Mouse (Mus musculus): ENCODE results near the gene Pdgfb. TPM values are rescaled to one million over a fixed set of nuclear protein-coding genes. Genes with fewer than 3 reads are reported as not detected.

Pdgfb gene
- polyA plus RNA-seq, 1 experiment from 2014 or later = 10.0 TPM

DNA sequence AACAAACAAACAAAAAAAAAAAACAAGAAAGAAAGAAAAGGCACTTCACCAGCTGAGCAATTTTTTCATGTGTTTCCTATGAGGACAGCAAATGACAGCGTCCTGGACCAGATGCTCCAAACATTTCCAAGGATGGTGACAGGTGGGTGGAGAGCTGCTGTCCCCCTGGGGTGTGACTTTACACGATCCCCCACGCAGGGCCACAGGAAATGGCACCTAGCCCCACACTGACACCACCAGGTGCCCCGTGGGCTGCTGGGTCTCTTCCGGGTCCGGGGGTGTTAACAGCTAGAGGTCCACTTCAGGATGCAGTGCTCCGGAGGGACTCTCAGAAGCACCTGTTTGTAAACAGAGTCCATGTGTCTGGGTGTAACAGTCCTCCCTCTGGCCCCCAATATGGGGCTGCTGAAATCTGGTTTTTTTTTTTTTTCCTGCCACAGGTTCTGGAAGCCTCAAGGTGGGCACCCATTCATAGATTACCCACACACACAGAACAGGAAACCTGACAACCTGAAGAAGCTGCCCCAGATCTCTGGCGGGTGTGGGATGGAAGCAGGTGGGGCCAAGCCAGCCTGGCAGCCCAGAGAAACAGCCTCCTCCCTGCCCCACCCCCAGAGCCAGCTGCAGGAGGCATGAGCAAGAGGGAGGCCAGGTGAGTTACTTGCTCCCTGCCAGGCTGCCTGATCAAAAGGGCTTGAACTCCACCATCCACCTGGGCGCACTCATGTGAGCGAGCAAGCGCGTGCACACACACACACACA is 5.2 kb downstream of the Pdgfb start:
- Histone ChIP-seq H3K79me2 (ENCODE audit: inconsistent target) (peaks cover 76% of the 10 kb centered on the region), H3K4me3 (ENCODE audit: inconsistent target) (no peak overlapping the region), H3K27ac (no peak overlapping the region), H3K36me3 (ENCODE audit: inconsistent target) (no peaks in the 10 kb centered on the region)
- 54% methylated on average over 8 of the region's 12 CpGs for WGBS (ENCODE audit: missing documents)

DNA sequence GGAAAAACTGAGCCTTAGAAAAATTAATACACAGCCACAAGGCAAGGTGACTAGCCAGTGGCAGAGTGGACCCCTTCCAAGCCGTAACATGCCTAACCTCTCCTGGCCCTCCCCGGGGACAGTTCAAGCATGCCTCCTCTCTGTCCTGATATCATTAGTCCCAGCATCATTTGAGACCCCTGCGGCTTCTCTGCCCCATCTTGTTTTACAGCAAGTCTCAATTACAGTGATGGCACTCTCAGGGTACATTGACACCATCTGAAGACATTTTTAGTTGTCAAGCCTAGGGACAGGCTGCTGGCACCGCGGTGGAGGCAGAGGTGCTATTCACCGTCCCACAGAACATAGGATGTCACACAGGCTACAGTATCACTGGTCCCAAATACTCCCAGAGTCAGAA is 6.3 kb downstream of the Pdgfb start:
- 96% methylated on average over 6 of the region's 6 CpGs for WGBS (ENCODE audit: missing documents)
- no peak overlapping the region for H3K27ac ChIP-seq
- no peak overlapping the region for H3K4me3 ChIP-seq (ENCODE audit: inconsistent target)
- H3K36me3 ChIP-seq (ENCODE audit: inconsistent target) = peaks cover under 1% of the 10 kb centered on the region; the same call in 1 of the 2 replicates
- peaks cover 74% of the 10 kb centered on the region for H3K79me2 ChIP-seq (ENCODE audit: inconsistent target)

DNA sequence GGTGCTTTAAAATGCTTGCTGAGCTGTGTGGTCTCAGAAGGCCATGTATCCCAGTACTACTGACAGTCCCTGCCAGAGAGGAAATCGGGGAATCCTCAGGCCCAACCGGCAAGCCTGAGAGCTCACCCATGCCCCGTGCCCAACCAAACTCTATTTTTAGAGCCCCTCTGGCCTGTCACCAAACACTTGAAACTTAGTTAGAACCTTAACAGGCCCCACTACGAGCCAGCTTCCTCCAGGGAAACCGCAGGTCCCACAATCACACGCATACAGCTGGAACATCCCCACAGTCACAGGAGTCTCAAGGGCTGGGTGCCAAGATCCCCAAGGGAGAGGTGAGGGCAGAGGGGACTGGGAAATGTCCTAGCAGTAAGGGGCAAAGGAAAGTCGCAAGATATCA is 8.6 kb downstream of the Pdgfb start:
- Histone ChIP-seq H3K79me2 (ENCODE audit: inconsistent target) (peaks cover 58% of the 10 kb centered on the region), H3K4me3 (ENCODE audit: inconsistent target) (no peak overlapping the region), H3K36me3 (ENCODE audit: inconsistent target) (peaks cover 3% of the 10 kb centered on the region; the same call in 1 of the 2 replicates), H3K27ac (no peak overlapping the region)
- WGBS (ENCODE audit: missing documents) = 9% methylated on average over 7 of the region's 7 CpGs

DNA sequence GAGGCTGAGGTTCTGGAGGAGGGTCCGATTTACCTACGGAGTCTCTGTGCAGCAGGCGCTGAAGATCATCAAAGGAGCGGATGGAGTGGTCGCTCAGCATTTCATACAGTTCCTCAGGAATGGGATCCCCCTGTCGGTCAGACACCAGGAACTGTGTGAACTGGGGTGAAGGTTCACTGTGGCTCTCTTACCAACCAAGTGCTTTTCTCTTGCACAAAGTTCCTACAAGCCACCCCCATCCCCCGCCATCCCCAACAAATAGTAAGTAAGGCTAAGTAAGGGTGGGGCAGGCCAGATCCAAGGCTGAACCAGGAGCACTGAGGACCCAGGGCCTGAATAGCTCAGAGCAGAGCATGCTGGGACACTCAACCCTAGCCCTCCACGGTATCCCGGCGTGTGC is 9.3 kb downstream of the Pdgfb start:
- 59% methylated on average over 10 of the region's 10 CpGs for WGBS (ENCODE audit: missing documents)
- Histone ChIP-seq H3K4me3 (ENCODE audit: inconsistent target) (no peak overlapping the region), H3K27ac (no peak overlapping the region), H3K36me3 (ENCODE audit: inconsistent target) (peaks cover 9% of the 10 kb centered on the region; the same call in 1 of the 2 replicates), H3K79me2 (ENCODE audit: inconsistent target) (peaks cover 51% of the 10 kb centered on the region)

DNA sequence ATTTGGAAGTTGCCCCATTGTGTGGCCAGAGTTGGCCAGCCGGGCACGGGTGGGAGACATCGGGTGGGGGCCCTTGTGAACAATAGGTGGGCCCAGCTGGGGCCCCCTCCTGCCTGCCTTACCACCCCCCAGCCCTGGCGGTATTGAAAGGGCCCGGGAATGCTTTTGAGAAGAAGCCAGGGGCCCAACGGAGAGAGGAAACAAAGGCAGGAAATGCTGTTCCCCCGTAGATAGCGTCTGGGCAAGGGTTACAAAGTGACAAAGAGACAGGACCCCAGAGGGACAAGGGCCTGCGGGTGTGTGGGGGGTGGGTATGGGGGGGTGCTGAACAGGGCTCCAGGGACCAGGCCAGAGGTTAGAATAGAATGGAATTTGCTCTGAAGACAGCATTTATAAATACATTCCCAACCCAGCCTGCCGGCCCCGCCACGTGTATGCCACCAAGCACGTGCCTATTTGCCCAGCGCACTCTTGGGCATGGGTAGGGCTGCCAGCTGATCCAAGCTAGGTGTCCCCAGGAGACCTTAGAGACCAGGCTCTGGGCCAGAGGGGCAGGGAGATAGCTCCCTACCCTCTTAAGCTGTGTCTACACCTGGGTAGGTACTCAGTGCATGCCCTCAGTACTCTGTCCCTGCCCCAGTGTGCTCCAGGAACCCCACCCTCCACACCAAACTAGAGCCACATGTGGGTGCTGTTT is 10.0 kb downstream of the Pdgfb start:
- H3K27ac ChIP-seq = no peak overlapping the region
- no peak overlapping the region for H3K4me3 ChIP-seq (ENCODE audit: inconsistent target)
- WGBS (ENCODE audit: missing documents) = 28% methylated on average over 14 of the region's 14 CpGs
- H3K36me3 ChIP-seq (ENCODE audit: inconsistent target) = peaks cover 16% of the 10 kb centered on the region
- H3K79me2 ChIP-seq (ENCODE audit: inconsistent target) = peaks cover 45% of the 10 kb centered on the region

DNA sequence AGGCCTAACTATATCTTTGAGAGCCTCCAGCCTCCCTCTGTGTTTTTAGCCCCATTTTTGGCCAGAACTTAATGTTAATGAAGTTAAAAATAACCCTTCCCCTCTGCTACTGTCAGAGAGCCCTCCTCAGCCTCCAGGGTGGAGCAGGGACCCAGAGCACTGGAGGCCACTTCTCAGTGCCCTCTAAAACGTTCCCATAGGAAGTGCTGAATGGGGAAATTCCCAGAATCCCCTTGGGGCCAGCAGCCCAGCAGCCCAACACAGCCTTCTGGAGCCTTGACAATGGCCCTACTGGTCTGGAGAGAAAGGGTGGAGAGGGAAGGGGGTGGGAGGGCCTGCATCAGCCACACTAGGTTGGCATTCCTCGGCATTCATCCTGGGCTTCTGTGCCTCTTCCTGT is 11.2 kb downstream of the Pdgfb start:
- H3K4me3 ChIP-seq (ENCODE audit: inconsistent target) = no peak overlapping the region
- H3K79me2 ChIP-seq (ENCODE audit: inconsistent target) = peaks cover 32% of the 10 kb centered on the region
- H3K36me3 ChIP-seq (ENCODE audit: inconsistent target) = peaks cover 17% of the 10 kb centered on the region
- 75% methylated on average over 2 of the region's 2 CpGs for WGBS (ENCODE audit: missing documents)
- no peak overlapping the region for H3K27ac ChIP-seq

DNA sequence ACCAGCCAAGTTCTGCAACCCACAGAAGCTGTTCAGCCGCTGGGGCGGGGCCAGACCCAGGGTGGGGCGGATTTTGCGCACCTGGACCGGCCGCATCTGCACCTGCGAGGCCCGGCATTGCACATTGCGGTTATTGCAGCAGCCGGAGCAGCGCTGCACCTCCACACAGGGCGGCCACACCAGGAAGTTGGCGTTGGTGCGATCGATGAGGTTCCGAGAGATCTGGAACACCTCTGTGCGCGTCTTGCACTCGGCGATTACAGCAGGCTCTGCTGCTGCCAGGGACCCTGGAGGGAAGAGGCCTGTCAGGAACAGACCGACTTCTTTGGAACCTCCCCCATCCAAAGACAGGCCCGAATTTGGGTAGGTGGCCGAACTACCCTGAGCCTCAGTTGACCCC is 13.2 kb downstream of the Pdgfb start:
- 96% methylated on average over 23 of the region's 23 CpGs for WGBS (ENCODE audit: missing documents)
- no peak overlapping the region for H3K27ac ChIP-seq
- peaks cover 13% of the 10 kb centered on the region; the same call in 1 of the 2 replicates for H3K79me2 ChIP-seq (ENCODE audit: inconsistent target)
- H3K36me3 ChIP-seq (ENCODE audit: inconsistent target) = peaks cover 17% of the 10 kb centered on the region
- no peak overlapping the region for H3K4me3 ChIP-seq (ENCODE audit: inconsistent target)

DNA sequence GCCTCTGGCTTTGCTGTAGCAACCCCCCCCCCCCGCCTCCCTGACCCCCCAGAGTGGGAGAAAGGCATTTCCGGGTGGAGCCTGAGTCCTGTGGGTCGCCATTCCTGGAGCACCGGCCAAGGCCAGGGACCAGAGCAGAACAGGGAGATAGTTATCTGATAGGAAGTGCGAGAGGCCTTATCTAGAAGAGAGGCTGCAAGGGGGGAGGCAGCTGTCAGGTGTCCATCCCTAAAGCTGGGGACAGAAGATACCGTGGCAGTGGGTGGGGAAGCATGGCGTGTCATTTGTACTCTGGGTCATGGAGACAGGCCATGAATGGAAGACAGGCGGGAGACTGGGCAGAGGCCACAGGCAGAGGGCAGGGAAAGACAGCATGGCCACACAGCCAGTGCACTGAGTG is 14.1 kb downstream of the Pdgfb start:
- no peak overlapping the region for H3K4me3 ChIP-seq (ENCODE audit: inconsistent target)
- WGBS (ENCODE audit: missing documents) = 53% methylated on average over 7 of the region's 8 CpGs
- H3K79me2 ChIP-seq (ENCODE audit: inconsistent target) = peaks cover 4% of the 10 kb centered on the region; the same call in 1 of the 2 replicates
- peaks cover 17% of the 10 kb centered on the region for H3K36me3 ChIP-seq (ENCODE audit: inconsistent target)
- H3K27ac ChIP-seq = no peak overlapping the region

DNA sequence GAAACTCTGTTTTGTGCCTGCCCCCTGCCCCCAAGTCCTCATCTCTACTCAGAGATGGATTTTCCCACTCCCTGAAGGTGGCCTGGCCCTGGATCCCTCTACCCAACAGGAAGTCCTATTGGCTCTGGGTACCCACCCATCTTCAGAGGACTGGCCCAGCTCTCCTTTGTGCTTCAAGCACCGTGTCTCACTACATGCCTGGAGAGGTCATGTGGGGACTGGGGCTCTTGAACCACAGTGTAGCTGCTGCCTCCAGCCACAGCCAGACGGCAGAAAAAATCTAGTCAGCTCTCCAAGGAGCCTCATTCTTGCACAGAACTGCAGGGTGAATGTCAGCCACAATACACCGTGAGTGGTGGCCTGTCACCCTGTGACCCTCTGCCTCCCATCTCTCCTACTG is 16.8 kb downstream of the Pdgfb start:
- Histone ChIP-seq H3K79me2 (ENCODE audit: inconsistent target) (no peaks in the 10 kb centered on the region), H3K36me3 (ENCODE audit: inconsistent target) (peaks cover 14% of the 10 kb centered on the region), H3K27ac (no peak overlapping the region), H3K4me3 (ENCODE audit: inconsistent target) (no peak overlapping the region)
- WGBS (ENCODE audit: missing documents) = 81% methylated on average over 3 of the region's 3 CpGs

DNA sequence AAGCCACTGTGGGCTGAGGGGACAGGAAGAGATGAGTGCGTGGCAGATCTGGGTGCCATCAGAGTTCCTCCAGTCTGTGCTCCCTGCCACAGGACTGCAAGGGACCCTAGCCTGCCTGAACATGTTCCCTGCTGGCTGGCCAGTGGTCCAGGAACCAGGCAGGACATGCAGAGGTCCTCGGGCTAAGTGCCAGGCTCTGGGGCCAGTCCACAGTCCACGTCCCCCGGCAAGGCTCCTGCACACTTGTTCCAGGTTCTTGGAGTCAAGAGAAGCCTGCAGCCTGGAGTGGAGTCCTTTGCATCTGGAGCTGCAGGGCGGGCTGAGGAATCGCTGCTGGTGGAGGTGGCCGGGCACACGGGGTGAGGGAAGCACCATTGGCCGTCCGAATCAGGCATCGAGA is 18.0 kb downstream of the Pdgfb start:
- Histone ChIP-seq H3K36me3 (ENCODE audit: inconsistent target) (peaks cover 14% of the 10 kb centered on the region), H3K79me2 (ENCODE audit: inconsistent target) (no peaks in the 10 kb centered on the region), H3K27ac (no peak overlapping the region), H3K4me3 (ENCODE audit: inconsistent target) (no peak overlapping the region)
- WGBS (ENCODE audit: missing documents) = 93% methylated on average over 11 of the region's 11 CpGs

DNA sequence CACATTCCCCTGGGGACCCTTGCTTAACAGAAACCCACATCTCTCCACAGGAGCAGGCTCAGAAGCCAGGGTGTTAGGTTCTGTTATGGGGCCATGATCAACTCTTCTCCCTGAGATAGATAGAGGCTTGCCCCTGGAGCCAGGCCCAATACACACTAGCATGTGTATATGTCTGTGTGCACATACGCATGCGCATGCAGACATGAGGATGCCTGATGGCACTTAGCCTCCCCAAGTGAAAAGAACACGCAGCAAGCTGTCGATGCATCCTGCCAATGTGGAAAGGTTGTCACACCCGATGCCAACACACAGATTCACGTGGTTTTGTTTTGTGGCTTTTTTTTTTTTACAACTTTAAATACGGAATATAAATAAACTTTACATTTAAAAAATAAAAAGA is 19.2 kb downstream of the Pdgfb start:
- WGBS (ENCODE audit: missing documents) = 66% methylated on average over 6 of the region's 7 CpGs
- H3K36me3 ChIP-seq (ENCODE audit: inconsistent target) = peaks cover 9% of the 10 kb centered on the region
- H3K4me3 ChIP-seq (ENCODE audit: inconsistent target) = no peak overlapping the region
- H3K27ac ChIP-seq = no peak overlapping the region
- no peaks in the 10 kb centered on the region for H3K79me2 ChIP-seq (ENCODE audit: inconsistent target)

DNA sequence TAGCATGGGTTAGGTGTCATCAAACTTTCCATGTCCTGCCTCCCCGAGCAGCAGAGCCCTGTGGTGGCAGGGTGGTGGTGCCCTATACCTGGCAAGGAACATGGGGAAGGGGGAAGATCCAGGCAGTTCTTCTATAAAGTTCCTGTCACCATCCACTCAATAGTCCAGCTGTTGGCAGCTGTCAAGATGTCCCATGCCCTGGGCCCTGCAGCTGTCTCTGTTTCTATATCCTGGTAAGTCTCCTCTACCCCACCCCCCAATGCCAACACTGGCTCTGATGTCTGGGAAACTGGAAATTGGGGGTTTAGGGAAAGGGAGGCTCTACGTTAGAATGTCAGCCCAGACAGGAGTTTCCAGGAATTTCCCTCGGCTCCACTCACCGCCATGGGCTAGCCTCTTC is 20.2 kb downstream of the Pdgfb start:
- Histone ChIP-seq H3K4me3 (ENCODE audit: inconsistent target) (no peak overlapping the region), H3K27ac (no peak overlapping the region), H3K79me2 (ENCODE audit: inconsistent target) (no peaks in the 10 kb centered on the region), H3K36me3 (ENCODE audit: inconsistent target) (no peaks in the 10 kb centered on the region; the same call in 1 of the 2 replicates)
- 94% methylated on average over 4 of the region's 4 CpGs for WGBS (ENCODE audit: missing documents)

DNA sequence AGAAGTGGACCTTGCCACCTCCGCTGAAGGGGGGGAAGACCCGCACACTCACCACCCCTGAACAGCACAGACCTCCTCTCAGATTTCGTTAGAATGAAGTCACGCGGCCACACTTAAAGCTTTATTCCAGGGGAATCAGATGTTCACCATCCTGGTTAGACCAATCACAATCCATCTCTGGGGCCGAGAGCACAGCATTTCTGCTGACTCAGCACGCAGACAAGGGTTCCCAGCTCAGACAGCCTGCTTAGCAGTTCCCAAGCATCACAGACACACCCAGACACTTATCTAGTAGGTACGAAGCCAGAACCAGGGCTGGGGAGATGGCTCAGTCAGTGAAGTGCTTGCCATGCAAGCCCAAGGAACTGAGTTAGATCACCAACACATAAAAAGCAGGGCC is 28.6 kb downstream of the Pdgfb start:
- 81% methylated on average over 8 of the region's 8 CpGs for WGBS (ENCODE audit: missing documents)
- no peaks in the 10 kb centered on the region for H3K79me2 ChIP-seq (ENCODE audit: inconsistent target)
- H3K4me3 ChIP-seq (ENCODE audit: inconsistent target) = no peak overlapping the region
- no peaks in the 10 kb centered on the region for H3K36me3 ChIP-seq (ENCODE audit: inconsistent target)
- no peak overlapping the region for H3K27ac ChIP-seq

DNA sequence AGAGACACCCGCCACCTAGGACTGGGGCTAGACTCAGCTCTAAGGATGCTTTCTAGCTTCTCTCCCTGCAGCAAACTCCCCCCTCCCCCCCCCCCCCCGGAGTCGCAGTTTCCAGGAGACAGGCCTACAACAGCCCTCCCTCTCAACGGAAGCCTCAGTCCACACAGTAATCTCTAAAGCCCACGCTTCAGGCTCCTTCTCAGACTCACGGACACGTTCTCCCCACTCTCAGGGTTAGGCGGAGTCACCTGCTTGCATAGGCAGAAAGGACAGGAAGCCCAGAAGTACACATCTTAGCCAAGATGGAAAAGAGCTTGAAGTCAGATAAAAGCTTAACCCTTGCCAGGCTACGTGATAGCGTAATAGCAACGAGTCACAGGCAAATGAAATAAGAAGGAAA is 29.3 kb downstream of the Pdgfb start:
- Histone ChIP-seq H3K27ac (no peak overlapping the region), H3K79me2 (ENCODE audit: inconsistent target) (no peaks in the 10 kb centered on the region), H3K4me3 (ENCODE audit: inconsistent target) (no peak overlapping the region), H3K36me3 (ENCODE audit: inconsistent target) (no peaks in the 10 kb centered on the region)
- WGBS (ENCODE audit: missing documents) = 44% methylated on average over 10 of the region's 11 CpGs

DNA sequence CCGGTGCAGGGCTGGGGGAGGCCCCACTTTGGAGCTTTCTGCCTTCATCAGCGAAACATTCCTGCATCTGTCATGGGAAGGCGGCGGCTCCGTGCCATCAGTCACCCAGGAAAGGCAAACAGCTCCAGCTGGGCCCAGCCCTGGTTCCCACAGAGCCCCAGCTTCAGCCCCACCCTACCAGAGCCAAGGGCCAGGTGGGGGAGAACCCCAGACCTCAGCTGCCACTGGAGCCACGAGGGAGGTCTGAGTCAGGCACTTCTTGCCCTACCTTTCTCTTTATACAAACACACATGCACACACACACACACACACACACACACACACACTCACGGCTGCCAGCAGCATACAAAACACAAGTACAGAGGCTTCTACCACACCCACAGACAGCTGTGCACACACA is 30.6 kb downstream of the Pdgfb start:
- WGBS (ENCODE audit: missing documents) = 83% methylated on average over 7 of the region's 7 CpGs
- Histone ChIP-seq H3K36me3 (ENCODE audit: inconsistent target) (no peaks in the 10 kb centered on the region), H3K79me2 (ENCODE audit: inconsistent target) (no peaks in the 10 kb centered on the region), H3K4me3 (ENCODE audit: inconsistent target) (no peak overlapping the region), H3K27ac (no peak overlapping the region)
